Mouse (Mus musculus) megakaryocyte-erythroid progenitor cell, adult 5-6 weeks (primary cell): ENCODE measurements around the gene Zfp687. TPM values are rescaled to one million over a fixed set of nuclear protein-coding genes. Genes with fewer than 3 reads are reported as not detected.
"Not testable (repeated sequence)": the region's sequence is repeated elsewhere in the genome, so short reads cannot be mapped to it uniquely, and the experiment has no call there.

Experiments used
- ATAC-seq: replicated peaks from 2 replicates; pipeline ENCODE4 v1.8.0; 2016; ENCODE audit warnings: mild to moderate bottlenecking, inconsistent platforms; ENCODE audit not compliant: severe bottlenecking, poor library complexity, low FRiP score, low TSS enrichment
- total RNA-seq, 2 experiments: library from RNA; stranded (forward) in 1 of 2; stranded (reverse) in 1 of 2; fragments of 200-1000, 215-1000 nt in 1 of 2; fragments of >200 nt in 1 of 2; fragmentation: Nextera tagmentation in 1 of 2; gene quantifications; 2 replicates each; pipeline ENCODE4 v1.2.3; 2014 to 2017

Gene Zfp687
- total RNA-seq, 2 experiments from 2014 or later, result 16.8 to 42.4 TPM

GRCm38 (mm10) chr3:95024551-95024950 is 9.3 kb upstream of the Zfp687 start:
- no peak for ATAC-seq

- ATAC-seq, result not testable (repeated sequence)
Measured at GRCm38 (mm10) chr3:95020956-95021355, 5.7 kb upstream of the Zfp687 start.

- ATAC-seq, result no peak
Measured at GRCm38 (mm10) chr3:95018741-95019140, 3.5 kb upstream of the Zfp687 start.

GRCm38 (mm10) chr3:95016532-95017056 is 1.3 kb upstream of the Zfp687 start:
- ATAC-seq, result no peak

GRCm38 (mm10) chr3:95015891-95016531 is 763 bp upstream of the Zfp687 start:
- ATAC-seq, result peak; percentile 73

- peak; percentile 31 for ATAC-seq
Measured at GRCm38 (mm10) chr3:95014428-95015151, 658 bp downstream of the Zfp687 start.

GRCm38 (mm10) chr3:95013699-95014427 is 1.4 kb downstream of the Zfp687 start:
- no peak for ATAC-seq

GRCm38 (mm10) chr3:95012982-95013381 is 2.3 kb downstream of the Zfp687 start:
- ATAC-seq, result no peak

GRCm38 (mm10) chr3:95010396-95010795 is 4.9 kb downstream of the Zfp687 start:
- ATAC-seq, result no peak

GRCm38 (mm10) chr3:95007706-95008105 is 7.5 kb downstream of the Zfp687 start:
- no peak for ATAC-seq

- no peak for ATAC-seq
Measured at GRCm38 (mm10) chr3:95005651-95006050, 9.6 kb downstream of the Zfp687 start.

GRCm38 (mm10) chr3:95003273-95003672 is 12.0 kb downstream of the Zfp687 start:
- no peak for ATAC-seq

- no peak for ATAC-seq
Measured at GRCm38 (mm10) chr3:95002569-95002968, 12.7 kb downstream of the Zfp687 start.

- peak; percentile 73 for ATAC-seq
Measured at GRCm38 (mm10) chr3:94996946-94997345, 18.3 kb downstream of the Zfp687 start.

- no peak for ATAC-seq
Measured at GRCm38 (mm10) chr3:94989159-94989761, 26.0 kb downstream of the Zfp687 start.

GRCm38 (mm10) chr3:94987578-94987977 is 27.7 kb downstream of the Zfp687 start:
- peak; percentile 91 for ATAC-seq

GRCm38 (mm10) chr3:94985513-94985912 is 29.7 kb downstream of the Zfp687 start:
- ATAC-seq, result no peak

GRCm38 (mm10) chr3:94984312-94984711 is 30.9 kb downstream of the Zfp687 start:
- ATAC-seq, result no peak

GRCm38 (mm10) chr3:94974528-94975422 is 40.5 kb downstream of the Zfp687 start, which contains the start of gene Pi4kb:
Pi4kb (plus strand) TSS chr3:94974731.
- ATAC-seq, result peak; percentile 91
